Mouse (Mus musculus): Measurements from ENCODE around the gene 2900026A02Rik. TPM values are rescaled to one million over a fixed set of nuclear protein-coding genes. Genes with fewer than 3 reads are reported as not detected.
A peak's percentile ranks its signal among the peaks of the same experiment; 100 is the strongest.

Gene 2900026A02Rik
- polyA plus RNA-seq, 1 experiment from 2014 or later = 4.3 TPM

DNA sequence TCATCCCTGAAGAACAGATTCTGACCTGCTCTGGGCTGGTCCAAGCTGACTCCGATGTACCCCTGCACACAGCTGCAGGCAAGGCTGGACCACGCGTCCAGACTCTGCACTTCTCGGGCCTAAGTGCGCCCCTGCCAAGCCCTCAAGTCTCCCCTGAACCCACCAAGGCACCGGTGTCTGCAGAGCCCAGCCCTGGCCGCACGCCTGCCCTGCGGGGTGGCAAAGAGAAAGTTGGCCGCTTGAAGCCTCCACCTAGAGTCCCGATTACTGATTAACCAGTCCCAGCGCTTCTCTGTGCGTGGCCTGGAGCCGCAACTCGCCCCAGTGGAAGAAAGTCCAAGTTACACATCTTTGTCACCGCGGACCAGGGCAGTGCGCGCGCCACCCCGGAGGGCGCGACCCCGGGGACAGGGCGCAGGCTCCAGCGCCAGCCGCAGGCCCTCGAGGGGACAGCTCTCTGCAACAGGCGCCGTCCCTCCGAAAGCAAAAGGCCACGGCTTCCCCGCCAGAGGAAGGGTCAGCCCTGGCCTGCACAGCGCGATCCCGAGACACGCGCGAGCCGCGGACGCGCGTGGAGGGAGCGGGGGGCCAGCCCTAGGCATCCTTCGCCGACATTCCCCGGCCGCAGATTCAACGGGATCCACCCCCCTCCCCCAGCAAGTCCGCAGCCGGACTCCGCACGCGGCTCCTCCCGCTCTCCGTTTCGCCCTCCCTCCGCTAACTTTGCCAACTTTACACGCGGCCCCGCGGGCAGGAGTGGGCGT lies 471 bp downstream of the 2900026A02Rik start:
- H3K27me3 ChIP-seq = no peaks in the 10 kb centered on the region
- under 1% methylated on average over 63 of the region's 64 CpGs for WGBS
- peak overlapping the region; percentile 60 for H3K4me3 ChIP-seq
- H3K36me3 ChIP-seq (ENCODE audit: poor library complexity, severe bottlenecking) = no peaks in the 10 kb centered on the region
- peak overlapping the region; percentile 72 for H3K9ac ChIP-seq
- peak overlapping the region; percentile 91 for H3K4me2 ChIP-seq
- H3K9me3 ChIP-seq (replicated peaks) = no peaks in the 10 kb centered on the region
- ATAC-seq = peak; percentile 17
- H3K27ac ChIP-seq = no peak overlapping the region
- peaks cover 12% of the 10 kb centered on the region for H3K4me1 ChIP-seq

DNA sequence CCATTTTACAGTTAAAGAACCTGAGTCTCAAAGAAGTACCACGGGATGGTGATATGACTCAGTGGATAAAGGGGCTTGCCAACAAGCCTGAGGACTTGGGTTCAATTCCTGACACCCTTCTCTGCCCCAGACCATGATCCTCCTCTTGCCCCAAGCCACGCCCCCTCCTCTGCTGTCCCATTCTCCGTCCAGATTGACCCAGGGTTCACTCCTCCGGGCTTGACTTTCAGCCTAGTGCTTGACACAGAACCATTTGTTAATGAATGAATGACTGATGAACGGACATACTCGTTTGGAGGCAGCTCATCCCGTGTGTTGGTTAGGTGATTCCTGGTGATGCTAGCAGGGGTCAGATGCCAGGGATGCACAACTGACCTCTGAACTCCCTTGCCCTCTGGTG lies 1.2 kb downstream of the 2900026A02Rik start:
- WGBS = 66% methylated on average over 7 of the region's 7 CpGs
- no peak overlapping the region for H3K4me3 ChIP-seq
- H3K36me3 ChIP-seq (ENCODE audit: poor library complexity, severe bottlenecking) = no peaks in the 10 kb centered on the region
- no peak overlapping the region for H3K9ac ChIP-seq
- H3K27me3 ChIP-seq = no peaks in the 10 kb centered on the region
- H3K9me3 ChIP-seq (replicated peaks) = no peaks in the 10 kb centered on the region
- no peak for ATAC-seq
- H3K27ac ChIP-seq = no peak overlapping the region
- H3K4me2 ChIP-seq = peak overlapping the region; percentile 91; the same call in 1 of the 2 replicates
- H3K4me1 ChIP-seq = peaks cover 8% of the 10 kb centered on the region

DNA sequence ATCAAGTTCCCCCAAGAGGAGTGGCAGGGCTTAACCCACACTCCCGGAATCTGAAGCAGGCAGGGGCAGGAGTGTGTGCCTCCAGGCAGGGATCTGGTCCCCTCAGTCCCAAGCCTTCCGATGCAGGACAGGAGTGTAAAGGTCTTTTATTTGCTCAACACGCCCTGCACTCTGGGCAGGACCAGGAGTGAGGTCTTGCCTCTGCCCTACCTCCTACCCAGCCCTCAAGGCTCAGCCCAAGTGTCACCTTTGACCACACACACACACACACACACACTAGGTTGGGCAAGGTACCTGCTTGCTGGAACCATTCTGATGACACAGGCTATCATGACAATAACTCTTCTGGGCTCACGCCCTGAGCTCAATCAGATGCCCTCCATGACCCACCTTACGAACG lies 1.6 kb downstream of the 2900026A02Rik start:
- H3K4me2 ChIP-seq = no peak overlapping the region
- H3K27ac ChIP-seq = no peak overlapping the region
- 88% methylated on average over 6 of the region's 6 CpGs for WGBS
- H3K36me3 ChIP-seq (ENCODE audit: poor library complexity, severe bottlenecking) = no peaks in the 10 kb centered on the region
- peaks cover 8% of the 10 kb centered on the region for H3K4me1 ChIP-seq
- no peaks in the 10 kb centered on the region for H3K27me3 ChIP-seq
- no peak overlapping the region for H3K4me3 ChIP-seq
- H3K9ac ChIP-seq = no peak overlapping the region
- H3K9me3 ChIP-seq (replicated peaks) = no peaks in the 10 kb centered on the region
- no peak for ATAC-seq

DNA sequence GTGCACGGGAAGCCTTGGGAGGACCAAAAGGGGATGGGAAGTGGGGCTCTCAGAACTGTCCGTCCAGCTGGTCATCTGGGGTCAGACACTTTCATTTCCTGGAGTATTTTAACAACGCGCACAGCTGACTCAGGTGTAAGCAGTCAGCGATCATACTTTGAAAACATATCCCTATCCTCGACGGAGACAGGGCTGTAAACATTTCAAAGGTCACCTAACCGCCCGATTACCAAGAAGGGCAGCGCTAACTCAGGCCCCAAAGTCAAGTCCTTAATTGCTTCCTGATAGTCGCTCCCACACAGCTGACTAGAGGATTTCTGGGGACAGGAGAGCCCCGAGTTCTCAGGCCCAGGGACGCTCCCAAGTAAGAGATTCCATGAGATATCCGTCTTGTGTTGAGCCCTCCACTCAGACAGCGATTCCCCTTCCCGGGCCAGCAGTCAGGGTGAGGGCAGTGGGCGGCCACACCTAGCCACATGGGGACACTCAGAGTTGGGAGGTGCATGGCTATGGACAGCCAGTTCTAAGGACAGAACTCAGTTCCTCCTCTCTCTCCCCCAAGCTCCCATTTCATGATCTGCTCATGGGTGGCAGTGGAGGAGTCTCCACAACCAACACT lies 2.3 kb downstream of the 2900026A02Rik start:
- no peak overlapping the region for H3K4me2 ChIP-seq
- H3K9me3 ChIP-seq (replicated peaks) = no peaks in the 10 kb centered on the region
- no peak overlapping the region for H3K27ac ChIP-seq
- 85% methylated on average over 17 of the region's 17 CpGs for WGBS
- H3K4me1 ChIP-seq = peaks cover 8% of the 10 kb centered on the region
- ATAC-seq = no peak
- H3K4me3 ChIP-seq = no peak overlapping the region
- no peaks in the 10 kb centered on the region for H3K36me3 ChIP-seq (ENCODE audit: poor library complexity, severe bottlenecking)
- H3K27me3 ChIP-seq = no peaks in the 10 kb centered on the region
- no peak overlapping the region for H3K9ac ChIP-seq

DNA sequence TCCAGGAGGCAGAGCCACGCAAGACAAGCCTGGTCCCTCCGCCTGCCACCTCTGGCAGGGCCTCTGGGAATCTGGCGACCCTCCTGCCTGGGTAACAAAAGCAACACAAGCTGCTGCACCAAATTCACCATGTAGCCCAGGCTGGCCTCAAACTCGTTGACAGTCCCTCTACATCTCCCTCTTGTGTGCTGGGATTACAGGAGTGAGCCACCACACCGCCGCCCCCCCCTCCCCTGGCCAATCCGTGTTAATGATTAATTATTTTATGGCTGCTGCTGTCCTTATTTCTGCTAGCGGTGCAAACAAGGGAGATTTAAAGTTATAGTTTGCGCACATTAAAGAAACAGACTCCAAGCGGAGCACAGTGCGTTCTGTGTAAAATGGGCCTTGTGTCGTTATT lies 4.0 kb downstream of the 2900026A02Rik start:
- 84% methylated on average over 12 of the region's 12 CpGs for WGBS
- Histone ChIP-seq H3K4me3 (no peak overlapping the region), H3K9ac (no peak overlapping the region), H3K27ac (no peak overlapping the region), H3K4me1 (peaks cover 8% of the 10 kb centered on the region), H3K27me3 (no peaks in the 10 kb centered on the region), H3K9me3 (replicated peaks) (no peaks in the 10 kb centered on the region), H3K36me3 (ENCODE audit: poor library complexity, severe bottlenecking) (no peaks in the 10 kb centered on the region), H3K4me2 (no peak overlapping the region)
- ATAC-seq = no peak

DNA sequence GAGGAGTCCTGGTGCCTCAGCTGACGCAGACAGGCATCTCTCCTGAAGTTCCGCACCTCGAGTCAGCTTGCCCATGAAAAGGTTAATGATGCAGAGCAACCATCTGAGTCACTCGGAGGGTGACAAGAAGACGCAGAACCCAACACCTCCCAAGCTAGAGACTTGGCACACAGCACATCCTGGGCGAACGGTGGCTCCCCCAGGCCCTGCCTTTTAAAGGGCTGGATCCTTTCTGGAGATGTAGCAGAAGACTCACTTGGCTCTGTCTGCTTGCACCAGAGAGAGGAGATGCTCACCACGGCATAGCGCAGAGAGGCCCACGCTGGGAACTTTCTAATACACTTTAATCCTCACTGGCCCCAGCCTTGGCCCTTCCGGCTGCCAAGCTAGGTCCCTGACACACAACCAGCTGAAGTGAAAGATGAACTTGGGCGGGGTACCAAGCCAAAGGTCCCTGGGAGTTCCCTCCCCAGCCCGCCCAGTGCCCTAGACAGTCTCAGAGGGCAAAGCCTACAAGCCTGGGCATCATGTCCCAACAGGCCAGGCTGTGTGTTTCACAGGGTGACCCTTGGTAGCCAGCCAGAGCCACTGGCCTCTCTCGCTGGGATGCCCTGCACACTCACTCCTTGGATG lies 4.6 kb downstream of the 2900026A02Rik start:
- Histone ChIP-seq H3K27me3 (no peaks in the 10 kb centered on the region), H3K4me1 (peaks cover 8% of the 10 kb centered on the region), H3K9ac (no peak overlapping the region), H3K36me3 (ENCODE audit: poor library complexity, severe bottlenecking) (no peaks in the 10 kb centered on the region), H3K9me3 (replicated peaks) (no peaks in the 10 kb centered on the region), H3K4me3 (no peak overlapping the region), H3K4me2 (no peak overlapping the region), H3K27ac (no peak overlapping the region)
- WGBS = 76% methylated on average over 14 of the region's 14 CpGs
- no peak for ATAC-seq

DNA sequence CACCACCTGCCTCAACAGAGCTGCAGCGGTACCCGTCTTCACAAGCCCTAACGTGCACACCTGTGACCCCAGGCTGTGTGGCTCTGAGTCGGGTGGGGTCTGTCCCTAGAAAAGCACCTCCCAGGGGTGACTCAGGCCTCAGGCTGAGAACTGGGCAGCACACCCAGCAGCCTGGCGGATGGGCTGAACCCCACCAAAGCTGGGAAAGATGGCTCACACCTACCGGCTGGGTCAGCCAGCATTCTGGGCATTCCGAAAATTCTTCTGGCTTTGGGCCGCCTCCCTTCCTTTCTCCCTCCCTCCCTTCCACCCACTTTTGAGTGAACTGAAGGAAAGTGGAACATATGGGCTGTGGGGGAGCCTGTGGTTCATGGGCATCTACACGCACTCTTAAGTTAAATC lies 5.4 kb downstream of the 2900026A02Rik start:
- no peak for ATAC-seq
- no peaks in the 10 kb centered on the region for H3K9me3 ChIP-seq (replicated peaks)
- WGBS = 83% methylated on average over 9 of the region's 9 CpGs

DNA sequence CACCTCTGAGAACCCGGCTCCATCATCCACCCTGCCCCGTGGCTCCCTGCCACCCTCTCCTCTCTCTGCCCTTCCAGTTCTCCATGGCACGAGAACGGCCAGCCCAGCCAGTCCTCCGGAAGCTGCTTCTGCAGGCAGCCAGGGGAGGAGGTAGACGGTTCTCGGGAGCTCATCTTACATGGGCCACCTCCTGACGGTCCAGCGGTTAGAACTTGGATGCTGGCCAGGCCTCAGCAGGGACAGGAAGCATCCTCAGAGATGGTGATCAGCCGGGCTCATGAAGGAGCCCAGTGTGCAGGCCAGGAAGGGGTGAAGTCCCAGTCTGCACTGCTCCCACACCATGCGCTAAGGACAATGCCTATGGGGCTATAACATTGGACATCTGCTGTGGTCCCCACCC lies 6.6 kb downstream of the 2900026A02Rik start:
- H3K4me1 ChIP-seq = peaks cover 6% of the 10 kb centered on the region
- H3K27me3 ChIP-seq = no peaks in the 10 kb centered on the region
- H3K36me3 ChIP-seq (ENCODE audit: poor library complexity, severe bottlenecking) = no peaks in the 10 kb centered on the region
- no peak overlapping the region for H3K4me2 ChIP-seq
- no peak overlapping the region for H3K4me3 ChIP-seq
- no peak for ATAC-seq
- WGBS = 71% methylated on average over 11 of the region's 11 CpGs
- no peak overlapping the region for H3K27ac ChIP-seq
- H3K9ac ChIP-seq = no peak overlapping the region
- H3K9me3 ChIP-seq (replicated peaks) = no peaks in the 10 kb centered on the region

More for the DNA sequence above, 5.4 kb downstream of the 2900026A02Rik start:
- H3K4me1 ChIP-seq = peaks cover 5% of the 10 kb centered on the region
- no peak overlapping the region for H3K4me3 ChIP-seq
- no peaks in the 10 kb centered on the region for H3K36me3 ChIP-seq (ENCODE audit: poor library complexity, severe bottlenecking)
- no peak overlapping the region for H3K27ac ChIP-seq
- H3K27me3 ChIP-seq = no peaks in the 10 kb centered on the region
- no peak overlapping the region for H3K4me2 ChIP-seq
- H3K9ac ChIP-seq = no peak overlapping the region

DNA sequence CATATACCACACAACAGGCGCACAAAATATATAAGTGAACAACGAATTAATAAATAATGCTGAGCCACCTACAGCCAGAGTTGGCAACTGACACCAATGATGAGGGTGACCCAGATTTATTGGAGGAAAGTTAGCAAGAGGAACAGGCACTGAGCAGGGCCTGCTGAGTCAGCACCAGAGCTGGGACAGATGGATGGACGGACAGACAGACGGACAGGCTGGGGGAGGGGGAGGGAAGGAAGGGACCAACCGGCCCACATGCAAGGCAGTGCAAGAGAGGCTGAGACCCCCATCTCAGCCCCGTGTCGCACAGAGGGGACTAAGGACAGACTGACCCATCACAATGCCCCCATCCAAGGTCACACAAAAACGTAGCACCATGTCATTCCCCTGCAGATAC lies 7.0 kb downstream of the 2900026A02Rik start:
- Histone ChIP-seq H3K4me3 (no peak overlapping the region), H3K27me3 (no peaks in the 10 kb centered on the region), H3K4me2 (no peak overlapping the region), H3K27ac (no peak overlapping the region), H3K4me1 (peaks cover 11% of the 10 kb centered on the region), H3K9me3 (replicated peaks) (no peaks in the 10 kb centered on the region), H3K36me3 (ENCODE audit: poor library complexity, severe bottlenecking) (no peaks in the 10 kb centered on the region), H3K9ac (no peak overlapping the region)
- WGBS = 87% methylated on average over 8 of the region's 8 CpGs
- ATAC-seq = no peak

DNA sequence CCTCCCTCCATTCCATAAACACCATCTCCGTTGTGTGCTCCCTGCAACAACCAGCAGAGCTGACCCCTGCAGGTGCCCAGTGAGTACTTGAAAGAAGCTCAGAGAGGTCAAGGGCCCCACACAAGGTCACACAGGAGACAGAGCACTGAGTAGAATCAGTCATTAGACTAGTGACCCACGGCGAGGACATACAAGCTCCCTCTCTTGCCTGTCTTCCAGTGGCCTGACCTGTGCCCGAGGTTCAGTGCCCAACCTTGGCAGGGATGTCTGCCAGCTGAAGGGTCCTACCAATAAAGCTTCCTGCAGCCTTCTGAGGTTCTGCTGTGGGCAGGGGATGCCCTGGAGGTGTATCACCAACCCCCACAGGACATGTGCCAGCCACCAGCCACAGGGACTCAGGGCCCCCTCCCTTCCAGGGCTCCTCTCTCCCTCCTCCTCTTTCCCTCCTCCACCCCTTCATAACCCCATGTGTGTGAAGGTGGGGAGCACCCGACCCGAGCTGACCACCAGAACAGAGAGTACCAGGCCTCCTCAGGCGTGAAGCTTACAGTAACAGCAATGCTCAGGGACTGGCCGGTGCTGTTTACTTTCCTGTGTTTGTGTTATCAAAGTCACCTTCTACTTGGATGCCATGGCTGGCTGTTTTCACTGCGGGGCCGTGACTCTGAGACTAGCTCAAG lies 8.7 kb downstream of the 2900026A02Rik start:
- Histone ChIP-seq H3K27ac (no peak overlapping the region), H3K27me3 (no peaks in the 10 kb centered on the region), H3K4me3 (no peak overlapping the region), H3K9ac (no peak overlapping the region), H3K9me3 (replicated peaks) (no peaks in the 10 kb centered on the region), H3K4me2 (no peak overlapping the region), H3K4me1 (peaks cover 18% of the 10 kb centered on the region), H3K36me3 (ENCODE audit: poor library complexity, severe bottlenecking) (no peaks in the 10 kb centered on the region)
- 88% methylated on average over 10 of the region's 10 CpGs for WGBS
- ATAC-seq = no peak

DNA sequence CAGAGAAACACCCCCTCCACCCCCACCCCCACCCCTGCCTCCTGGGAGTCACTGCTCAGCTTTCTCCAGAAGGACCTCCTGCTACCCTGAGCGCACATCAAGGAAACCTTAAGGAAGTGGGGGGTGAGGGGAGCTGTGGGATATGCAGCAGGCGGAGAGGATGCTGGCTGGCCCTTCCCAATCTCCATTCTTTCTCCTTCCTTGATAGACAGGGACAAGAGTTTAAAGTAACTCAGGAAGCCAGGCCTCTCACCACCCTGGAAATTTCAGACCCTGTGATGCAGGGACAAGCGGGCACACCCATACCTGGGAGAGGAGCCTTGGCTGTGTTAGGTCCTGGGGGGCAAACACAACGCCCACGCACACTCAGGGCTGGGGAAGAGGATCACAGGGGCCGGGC lies 10.7 kb downstream of the 2900026A02Rik start:
- Histone ChIP-seq H3K4me2 (no peak overlapping the region), H3K9me3 (replicated peaks) (no peaks in the 10 kb centered on the region), H3K36me3 (ENCODE audit: poor library complexity, severe bottlenecking) (no peaks in the 10 kb centered on the region), H3K4me3 (no peak overlapping the region), H3K27ac (peak overlapping the region; percentile 10; the same call in 1 of the 2 replicates), H3K9ac (no peak overlapping the region), H3K4me1 (peaks cover 23% of the 10 kb centered on the region), H3K27me3 (no peaks in the 10 kb centered on the region)
- 81% methylated on average over 6 of the region's 6 CpGs for WGBS
- ATAC-seq = no peak

DNA sequence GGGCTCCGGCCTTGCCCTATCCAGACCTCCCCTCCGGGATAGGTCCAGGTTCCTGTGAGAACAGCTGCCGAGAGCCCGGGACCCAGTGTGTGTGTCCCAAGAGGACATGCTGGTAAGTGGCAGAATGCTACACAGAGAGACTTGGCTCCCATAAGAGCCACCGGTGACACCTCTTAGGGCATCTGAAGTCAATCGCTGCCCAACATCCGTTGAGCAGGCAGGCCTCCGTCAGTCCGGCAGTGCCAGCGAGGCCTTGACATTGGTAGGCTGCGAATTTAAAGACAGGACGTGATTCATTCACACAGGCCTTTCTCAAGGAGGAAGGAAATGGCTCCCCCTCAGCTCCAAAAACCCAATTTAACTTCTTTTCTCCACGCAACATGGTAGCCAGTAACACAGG lies 11.1 kb downstream of the 2900026A02Rik start:
- Histone ChIP-seq H3K9ac (0 out of 2 replicates have a peak overlapping the region, but pooled peaks have one; percentile 14), H3K4me3 (no peak overlapping the region), H3K9me3 (replicated peaks) (no peaks in the 10 kb centered on the region), H3K27ac (peak overlapping the region; percentile 78), H3K27me3 (no peaks in the 10 kb centered on the region), H3K36me3 (ENCODE audit: poor library complexity, severe bottlenecking) (no peaks in the 10 kb centered on the region), H3K4me1 (peaks cover 23% of the 10 kb centered on the region), H3K4me2 (no peak overlapping the region)
- 90% methylated on average over 13 of the region's 13 CpGs for WGBS
- ATAC-seq = no peak

Data from forebrain, embryonic 13.5 days (tissue).